Mouse (Mus musculus): Measurements from ENCODE around the gene Spata7.
A peak's percentile ranks its signal among the peaks of the same experiment; 100 is the strongest.

Gene Spata7

DNA sequence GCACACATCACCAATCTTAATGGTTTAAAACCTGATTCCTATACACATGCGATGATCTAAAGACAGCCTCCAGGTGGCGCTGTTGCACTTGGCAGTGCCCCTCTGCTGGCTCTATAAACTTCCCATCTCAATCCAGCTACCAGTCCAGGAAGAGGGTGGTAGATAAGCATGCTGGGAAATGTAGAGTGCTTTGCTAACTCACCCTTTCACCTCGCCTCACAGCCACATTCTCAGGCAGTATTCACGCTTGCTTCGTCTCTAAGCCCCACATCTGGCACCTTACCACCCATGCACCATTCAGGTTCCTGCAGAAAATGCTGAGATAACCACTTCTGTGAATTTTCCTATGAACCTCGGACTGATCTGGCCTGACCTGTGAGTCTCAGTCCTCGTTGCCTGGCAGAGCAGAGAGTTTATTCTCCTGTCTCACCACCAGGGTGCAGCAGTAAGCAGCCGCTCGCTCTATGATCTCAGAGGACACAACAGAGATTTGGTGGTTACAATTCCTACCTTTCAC lies 46.7 kb downstream of the Spata7 start:
- DNase-seq: peak; percentile 88

- DNase-seq: no peak
These were observed 48.9 kb downstream of the Spata7 start for GRCm38 (mm10) chr12:98676861-98677260.

DNA sequence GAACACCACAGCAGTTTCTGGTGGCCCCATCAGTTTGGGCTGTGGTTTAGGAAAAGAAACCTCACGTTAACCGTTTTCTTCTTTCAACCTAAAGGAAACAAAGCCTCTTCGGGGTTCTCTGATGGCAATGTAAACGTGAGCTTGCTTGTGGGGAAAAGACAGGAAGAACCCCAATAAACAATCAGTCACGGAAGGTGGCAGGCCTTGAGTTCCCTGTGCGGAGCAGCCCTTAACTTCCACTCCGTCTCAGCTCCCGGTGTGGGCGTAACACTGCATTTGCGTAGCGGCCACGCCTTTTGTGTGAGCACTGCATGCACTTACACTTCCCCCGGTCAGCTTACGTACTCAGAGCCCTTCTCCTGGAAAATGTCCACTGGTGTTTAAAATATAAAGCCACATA lies 49.4 kb downstream of the Spata7 start:
- DNase-seq: no peak

DNA sequence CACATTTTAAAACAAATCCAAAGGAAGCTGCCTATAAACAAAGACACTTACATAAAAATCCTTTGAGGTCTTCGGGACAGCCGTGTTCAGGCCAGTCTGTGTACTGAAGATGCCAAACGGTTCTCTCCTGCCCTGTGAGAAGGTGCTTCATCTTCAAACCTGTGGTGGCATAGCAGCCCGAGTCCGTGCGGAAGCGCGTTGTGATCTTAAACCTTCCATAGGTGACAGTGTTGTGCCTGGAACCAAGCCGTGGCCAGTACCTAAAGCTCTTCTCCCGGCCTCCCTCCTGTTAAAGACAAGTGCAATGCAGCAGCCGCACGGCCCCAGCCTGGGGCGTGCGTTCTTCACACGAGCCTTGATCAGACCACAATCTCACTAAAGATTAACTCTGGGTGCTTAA lies 51.9 kb downstream of the Spata7 start:
- DNase-seq: no peak

DNA sequence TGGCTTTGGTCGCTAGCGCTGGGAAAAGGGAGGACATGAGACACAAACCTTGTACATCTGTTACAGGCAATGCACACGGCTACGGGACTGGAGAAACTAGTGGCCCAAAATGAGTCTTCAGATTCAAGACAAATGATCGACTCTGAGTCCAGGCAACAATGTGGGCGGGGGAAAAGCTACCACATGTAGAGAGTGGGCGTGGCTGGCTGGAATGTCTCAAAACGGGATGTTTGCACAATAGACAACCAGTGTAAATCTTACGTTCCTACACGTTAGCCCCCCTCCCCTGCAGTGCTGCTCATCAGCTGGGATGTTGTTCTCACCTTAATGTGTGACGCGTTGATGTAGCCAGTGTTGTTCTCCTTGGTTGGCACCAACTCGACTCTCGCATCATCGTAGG lies 54.2 kb downstream of the Spata7 start:
- DNase-seq: no peak

GRCm38 (mm10) chr12:98683171-98683570 lies 55.2 kb downstream of the Spata7 start:
- DNase-seq: peak; percentile 24

GRCm38 (mm10) chr12:98683574-98683973 lies 55.6 kb downstream of the Spata7 start:
- no peak for DNase-seq

DNA sequence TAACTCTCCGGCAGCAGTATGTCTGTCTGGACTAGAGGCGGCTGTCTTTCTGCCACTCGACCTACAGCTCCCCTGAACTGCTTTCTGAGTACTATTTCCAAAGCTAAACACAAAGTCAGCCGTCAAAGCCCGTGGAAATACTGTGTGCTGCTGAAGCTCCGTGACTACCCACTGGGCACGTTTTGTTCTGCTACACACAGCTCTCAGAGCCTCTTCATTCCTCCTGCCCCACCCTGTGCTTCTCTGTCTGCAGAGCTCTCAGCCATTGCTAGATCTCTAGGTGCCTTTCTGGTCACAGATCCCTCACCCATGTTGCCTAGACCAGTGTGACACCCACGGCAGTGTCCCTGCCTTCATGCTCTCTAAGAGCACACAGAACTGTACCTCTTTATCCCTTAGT lies 62.3 kb downstream of the Spata7 start:
- DNase-seq: no peak

- DNase-seq: no peak
These were observed 69.2 kb downstream of the Spata7 start for GRCm38 (mm10) chr12:98697202-98697601.

- DNase-seq: peak; percentile 48
These were observed 73.6 kb downstream of the Spata7 start for GRCm38 (mm10) chr12:98701564-98701963.

GRCm38 (mm10) chr12:98703554-98703953 lies 75.6 kb downstream of the Spata7 start:
- DNase-seq: no peak

DNA sequence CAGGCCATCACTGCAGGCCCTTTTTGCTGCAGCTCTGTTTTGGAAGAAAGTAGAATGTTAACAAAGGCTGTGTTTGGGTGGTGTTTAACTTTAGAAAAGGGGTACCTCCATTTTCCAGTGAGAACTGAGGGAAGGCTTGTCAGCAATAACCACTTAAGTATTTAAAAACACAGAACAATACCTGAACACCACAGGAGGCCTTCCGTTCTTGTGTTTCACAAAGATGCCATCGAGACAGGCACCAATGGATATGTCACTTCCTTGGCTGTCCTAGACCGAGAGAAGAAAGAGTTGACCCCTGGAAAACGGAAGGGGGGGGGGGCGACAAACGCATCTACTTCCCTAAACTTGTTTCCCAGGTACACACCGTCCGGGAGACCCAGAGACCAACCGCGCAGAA lies 76.0 kb downstream of the Spata7 start:
- no peak for DNase-seq

- no peak for DNase-seq
These were observed 84.9 kb downstream of the Spata7 start for GRCm38 (mm10) chr12:98712819-98713218.

DNA sequence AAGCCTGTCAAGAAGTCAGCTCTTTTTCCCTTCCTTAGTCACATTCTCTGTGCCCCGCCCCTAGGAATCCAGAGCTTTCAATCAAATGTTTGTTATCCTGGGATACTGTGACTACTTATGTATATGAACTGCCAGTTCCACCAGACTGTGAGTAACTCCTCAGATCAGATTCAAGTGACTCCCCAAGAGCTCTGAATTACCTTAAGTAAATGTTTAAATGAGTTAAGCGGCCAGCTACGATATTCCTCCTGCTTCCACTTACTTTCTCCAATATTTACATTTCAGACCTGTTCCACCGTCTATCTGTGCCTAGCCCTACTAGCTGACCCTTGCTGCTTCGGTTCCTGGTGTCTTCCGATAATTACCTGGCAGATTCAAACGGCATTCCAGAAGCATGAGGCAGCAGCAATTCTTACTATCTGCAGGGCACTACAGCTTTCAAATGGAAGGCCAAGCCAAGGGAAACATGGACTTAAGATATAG lies 85.7 kb downstream of the Spata7 start:
- DNase-seq: no peak

- peak; percentile 50 for DNase-seq
These were observed 86.8 kb downstream of the Spata7 start for GRCm38 (mm10) chr12:98714757-98715156.

DNA sequence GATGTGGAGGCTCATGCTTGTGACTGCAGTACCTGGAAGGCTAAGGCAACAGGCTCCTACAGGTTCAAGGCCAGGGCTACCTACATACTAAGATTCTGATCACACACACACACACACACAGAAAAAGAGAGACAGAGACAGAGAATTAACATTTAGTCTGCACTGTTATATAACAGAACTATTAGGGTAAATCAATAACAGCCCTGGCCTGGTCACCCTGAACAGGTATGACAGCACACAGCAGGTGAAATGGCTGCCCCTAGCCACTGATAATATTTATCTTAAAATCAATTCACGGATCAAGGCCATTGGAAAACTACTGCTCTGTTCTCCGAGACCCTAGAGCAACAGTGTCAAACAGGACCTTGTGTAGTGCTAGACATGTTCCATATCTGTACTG lies 88.2 kb downstream of the Spata7 start:
- no peak for DNase-seq
